Mouse (Mus musculus) naive thymus-derived CD4-positive, alpha-beta T cell, adult 2 months (primary cell): ENCODE results near the gene Hist1h2bb.
A peak's percentile ranks its signal among the peaks of the same experiment; 100 is the strongest.
"Not testable (repeated sequence)": the region's sequence is repeated elsewhere in the genome, so short reads cannot be mapped to it uniquely, and the experiment has no call there.

ENCODE experiments used
- DNase-seq: peaks from one replicate; pipeline ENCODE4 v3.0.0-alpha.2; 2011; ENCODE audit warnings: low read depth

Gene Hist1h2bb

DNA sequence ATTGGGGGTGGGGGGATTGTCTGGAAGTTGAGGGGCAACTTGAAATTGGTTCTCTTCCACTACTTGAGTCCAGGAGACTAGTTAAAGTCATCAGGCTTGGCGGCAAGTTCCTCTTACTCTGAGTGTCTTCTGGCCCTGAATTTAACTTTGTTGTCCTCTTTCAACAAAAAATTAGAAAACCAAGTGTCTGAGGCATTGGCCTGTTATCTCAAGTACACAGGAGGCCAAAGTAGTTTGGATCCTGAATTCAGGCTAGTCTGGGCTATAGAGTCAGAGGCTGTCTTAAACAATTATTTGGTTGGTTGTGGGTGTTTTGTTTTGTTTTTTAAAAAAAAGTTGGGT is 18.6 kb downstream of the Hist1h2bb start:
- peak; percentile 6 for DNase-seq

DNA sequence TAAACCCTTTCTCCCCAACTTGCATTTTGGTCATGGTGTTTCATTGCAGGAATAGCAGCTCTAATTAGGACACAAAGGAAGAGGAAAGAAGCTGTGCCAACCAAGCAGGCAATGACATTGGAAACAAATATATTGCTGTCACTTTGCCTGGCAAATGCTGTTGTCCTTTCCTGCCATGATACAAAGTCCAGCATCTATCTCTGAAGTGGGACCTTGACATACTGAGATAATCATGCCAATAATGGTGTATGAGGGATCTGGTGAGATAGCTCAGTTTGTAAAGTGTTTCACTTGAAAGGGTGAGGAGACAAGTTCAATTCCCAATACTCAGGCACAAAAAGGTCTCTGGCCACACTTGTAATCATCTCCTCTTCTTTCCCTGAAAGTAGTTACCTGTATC is 20.2 kb downstream of the Hist1h2bb start:
- DNase-seq, result no peak

DNA sequence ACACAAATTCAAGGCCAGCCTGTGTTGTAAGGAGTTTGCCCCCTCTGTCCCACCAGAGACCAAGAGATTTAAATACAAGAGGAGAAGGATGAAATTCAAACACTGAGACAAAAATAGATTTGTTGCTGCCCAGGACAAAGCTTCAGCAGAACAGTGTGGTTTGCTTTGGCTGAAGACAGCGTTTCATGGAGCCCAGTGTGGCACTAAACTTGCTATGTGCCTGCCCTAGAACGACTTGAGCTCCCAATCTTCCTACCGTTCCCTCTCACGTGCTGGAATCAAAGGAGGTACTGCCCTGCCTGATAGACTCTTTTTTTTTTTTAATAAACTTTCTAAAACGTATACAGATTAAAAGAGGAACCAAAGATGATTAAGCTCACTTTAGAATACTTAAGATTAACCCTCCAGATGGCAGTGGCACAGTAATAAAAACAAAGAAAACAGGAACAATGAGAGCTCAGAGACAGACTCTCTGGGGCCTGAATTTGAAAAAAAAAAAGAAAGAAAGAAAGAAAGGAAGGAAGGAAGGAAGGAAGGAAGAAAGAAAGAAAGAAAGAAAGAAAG is 22.4 kb downstream of the Hist1h2bb start:
- DNase-seq, result no peak

DNA sequence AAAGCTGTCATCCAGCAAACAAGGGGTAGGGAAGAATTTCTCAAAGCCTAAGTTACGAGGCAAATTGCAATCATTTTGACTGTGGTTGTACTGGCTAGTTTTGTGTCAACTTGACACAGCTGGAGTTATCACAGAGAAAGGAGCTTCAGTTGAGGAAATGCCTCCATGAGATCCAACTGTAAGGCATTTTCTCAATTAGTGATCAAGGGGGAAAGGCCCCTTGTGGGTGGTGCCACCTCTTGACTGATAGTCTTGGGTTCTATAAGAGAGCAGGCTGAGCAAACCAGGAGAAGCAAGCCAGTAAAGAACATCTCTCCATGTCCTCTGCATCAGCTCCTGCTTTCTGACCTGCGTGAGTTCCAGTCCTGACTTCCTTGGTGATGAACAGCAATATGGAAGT is 23.1 kb downstream of the Hist1h2bb start, which contains the start of gene Trim38:
Trim38 (plus strand) TSS at position 301 of the 400 bp plus-strand sequence.
- DNase-seq, result not testable (repeated sequence)

DNA sequence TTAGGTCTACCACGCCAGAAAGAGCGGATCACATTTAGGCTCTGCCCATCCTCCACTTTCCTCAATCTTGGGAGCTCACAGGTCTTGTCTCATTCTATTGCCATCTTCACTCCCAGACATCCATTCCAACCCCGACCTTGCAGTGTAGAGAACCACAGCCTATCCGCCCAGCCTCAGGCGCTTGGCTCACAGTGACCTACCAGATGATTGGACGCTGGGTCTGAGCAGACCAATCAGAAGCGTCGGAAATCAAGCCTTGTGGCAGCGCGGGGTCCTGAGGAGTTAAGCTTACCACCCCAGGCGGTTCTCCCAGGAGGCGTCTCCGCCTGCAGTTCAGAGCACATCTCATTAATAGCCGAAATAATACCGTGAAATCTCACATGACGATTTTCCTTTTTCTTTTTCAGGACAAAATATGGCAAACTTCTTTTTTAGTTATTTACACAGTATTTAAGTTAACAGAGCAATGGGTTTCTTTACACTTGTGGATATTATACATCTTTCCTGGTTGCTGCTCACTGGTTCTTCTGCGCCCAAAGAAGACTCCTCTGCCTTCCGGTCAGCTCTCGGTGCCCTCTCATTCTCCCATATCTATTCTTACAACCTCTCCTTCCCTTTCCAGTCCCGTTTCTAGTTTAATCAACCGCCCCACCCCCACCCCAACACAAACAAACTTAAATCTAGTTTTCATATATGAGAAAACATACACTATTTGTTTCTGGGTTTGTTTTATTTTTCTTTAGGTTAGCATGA is 26.2 kb downstream of the Hist1h2bb start:
- no peak for DNase-seq

DNA sequence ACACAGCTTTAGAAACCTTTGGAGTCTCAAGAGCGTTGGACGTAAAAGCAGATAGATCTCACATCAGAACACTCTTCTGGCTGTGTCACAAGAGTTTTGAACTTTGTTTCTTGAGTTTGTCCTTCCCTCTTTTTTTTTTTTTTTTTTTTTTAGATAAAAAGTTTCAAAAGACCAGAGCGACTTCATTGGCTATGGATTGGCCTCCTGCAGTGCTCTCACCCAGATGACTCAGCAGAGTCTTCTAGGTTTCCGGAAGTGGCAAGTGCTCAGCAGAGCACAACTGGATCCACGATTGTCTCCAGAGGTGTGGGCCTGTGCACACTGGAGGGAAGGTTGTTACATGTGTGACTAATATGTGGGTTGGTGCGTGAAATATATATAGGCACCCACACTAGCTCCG is 31.8 kb downstream of the Hist1h2bb start:
- DNase-seq, result no peak

DNA sequence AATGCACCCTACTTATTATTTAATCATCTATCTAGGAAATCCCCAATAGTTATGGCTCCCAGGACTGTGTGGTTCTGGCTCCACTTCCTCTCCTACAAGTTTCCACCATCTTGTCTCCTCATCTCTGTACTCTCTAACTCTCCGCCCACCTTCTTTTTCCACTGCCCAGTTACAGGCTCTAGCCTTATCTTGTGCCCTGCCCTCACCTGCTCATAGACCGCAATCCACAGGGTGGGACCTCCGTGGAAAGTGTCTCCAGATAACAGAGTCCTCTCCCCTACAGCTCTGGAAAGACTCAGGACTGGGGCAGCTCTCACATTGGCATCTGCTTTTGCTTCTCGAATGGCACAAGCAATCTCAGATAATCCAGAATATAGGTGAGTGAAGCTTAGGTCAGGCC is 32.5 kb downstream of the Hist1h2bb start:
- DNase-seq, result no peak

DNA sequence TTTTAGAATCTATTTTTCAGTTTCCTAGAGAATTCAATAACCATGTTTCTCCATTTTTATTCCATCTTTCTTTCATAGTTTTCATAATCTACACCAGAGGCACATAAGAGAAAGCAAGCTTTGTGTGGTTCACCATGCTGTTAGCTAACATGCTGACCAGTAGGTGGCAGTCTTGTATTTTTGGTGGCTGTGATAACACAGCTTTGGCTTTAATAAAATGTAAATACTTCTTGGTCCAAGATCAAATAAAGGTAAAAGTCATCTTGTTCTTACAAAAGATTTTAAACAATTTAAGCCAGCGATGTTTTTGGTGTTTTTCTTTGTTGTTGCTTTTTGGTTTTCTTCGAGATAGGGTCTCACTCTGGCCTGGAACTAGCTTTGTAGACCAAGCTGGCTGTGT is 46.0 kb downstream of the Hist1h2bb start:
- DNase-seq, result peak; percentile 69
